Mouse (Mus musculus) hindbrain, embryonic 16.5 days (tissue): ENCODE data around the gene Fam189a1. TPM values are rescaled to one million over a fixed set of nuclear protein-coding genes. Genes with fewer than 3 reads are reported as not detected.

Experiments
- ATAC-seq: fragments of 200-750 bp; cut with Nextera tagmentation; 2 replicates; pipeline ENCODE4 v1.8.0; 2017; ENCODE audit warnings: moderate TSS enrichment, moderate library complexity
- H3K27ac ChIP-seq: fragments of 300-500 bp; sonication (generic); 2 replicates; pipeline ENCODE4 v1.5.1; 2014; ENCODE audit warnings: low read depth, mild to moderate bottlenecking, control low read depth, low read length, moderate library complexity
- H3K27me3 ChIP-seq: fragments of 300-500 bp; sonication (generic); replicated peaks from 2 replicates; pipeline ENCODE4 v1.6.1; 2014; ENCODE audit warnings: low read length; ENCODE audit not compliant: control insufficient read depth, insufficient read depth
- H3K36me3 ChIP-seq: fragments of 300-500 bp; sonication (generic); 2 replicates; pipeline ENCODE4 v1.6.1; 2014; ENCODE audit warnings: mild to moderate bottlenecking, low read length, moderate library complexity, mixed read lengths; ENCODE audit not compliant: control insufficient read depth, insufficient read depth
- H3K4me1 ChIP-seq: fragments of 300-500 bp; sonication (generic); 2 replicates; pipeline ENCODE4 v1.6.1; 2014; ENCODE audit warnings: low read depth, low read length; ENCODE audit not compliant: control insufficient read depth, insufficient read depth
- H3K4me2 ChIP-seq: fragments of 300-500 bp; sonication (generic); 2 replicates; pipeline ENCODE4 v1.6.1; 2014; ENCODE audit warnings: mild to moderate bottlenecking, low read length, control low read depth, moderate library complexity
- H3K4me3 ChIP-seq: fragments of 300-500 bp; sonication (generic); 2 replicates; pipeline ENCODE4 v1.5.1; 2014; ENCODE audit warnings: mild to moderate bottlenecking, low read length, control low read depth, moderate library complexity
- H3K9ac ChIP-seq: fragments of 300-500 bp; sonication (generic); 2 replicates; pipeline ENCODE4 v1.6.1; 2014; ENCODE audit warnings: low read depth, mild to moderate bottlenecking, control low read depth, low read length, moderate library complexity
- H3K9me3 ChIP-seq: fragments of 300-500 bp; sonication (generic); 2 replicates; pipeline ENCODE4 v1.6.1; 2014; ENCODE audit warnings: mild to moderate bottlenecking, low read length, moderate library complexity; ENCODE audit not compliant: control insufficient read depth
- WGBS: fragments of 180-500 bp; shearing (Covaris S2); extraction: QIAGEN DNeasy Blood & Tissue Kit; methylation state at CpG from one replicate; pipeline ENCODE4 v1.1.7; 2014; 5-methylcytosine and 5-hydroxymethylcytosine counted together
- polyA plus RNA-seq: library from polyadenylated mRNA; unstranded; fragments of >200 nt; fragmentation: Nextera tagmentation; extraction: Ambion mirVana; gene quantifications from 2 replicates; pipeline ENCODE4 v1.2.1, GENCODE M21; 2015

The Fam189a1 gene
- polyA plus RNA-seq, 1 experiment from 2014 or later, result 7.9 TPM

DNA sequence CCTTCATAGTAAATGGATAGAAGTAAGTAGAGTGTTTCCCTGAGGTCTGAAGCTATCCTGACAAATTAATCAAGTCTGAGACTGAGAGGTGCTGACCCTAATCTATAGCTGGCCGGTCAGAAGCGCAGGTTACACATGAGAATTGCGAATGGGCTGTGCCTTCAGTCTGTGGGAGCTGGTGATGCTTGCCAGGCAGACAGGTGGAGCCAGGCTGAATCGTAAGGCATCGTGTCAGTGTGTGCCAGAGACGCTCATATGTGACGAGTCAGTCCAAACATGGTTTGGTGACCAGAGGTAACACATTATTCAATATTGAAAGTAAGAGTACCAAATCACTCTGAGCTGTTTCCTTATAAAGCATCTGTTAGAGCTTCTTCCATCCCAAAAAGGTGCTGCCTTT, 115.3 kb downstream of the Fam189a1 start:
- H3K27me3 ChIP-seq, result no peaks in the 10 kb centered on the region
- H3K4me1 ChIP-seq, result peaks cover 7% of the 10 kb centered on the region
- no peak overlapping the region for H3K9ac ChIP-seq
- no peak for ATAC-seq
- no peak overlapping the region for H3K27ac ChIP-seq
- H3K4me2 ChIP-seq, result no peak overlapping the region
- no peak overlapping the region for H3K4me3 ChIP-seq
- H3K36me3 ChIP-seq, result no peaks in the 10 kb centered on the region
- no peaks in the 10 kb centered on the region for H3K9me3 ChIP-seq
- 91% methylated on average over 7 of the region's 7 CpGs for WGBS

DNA sequence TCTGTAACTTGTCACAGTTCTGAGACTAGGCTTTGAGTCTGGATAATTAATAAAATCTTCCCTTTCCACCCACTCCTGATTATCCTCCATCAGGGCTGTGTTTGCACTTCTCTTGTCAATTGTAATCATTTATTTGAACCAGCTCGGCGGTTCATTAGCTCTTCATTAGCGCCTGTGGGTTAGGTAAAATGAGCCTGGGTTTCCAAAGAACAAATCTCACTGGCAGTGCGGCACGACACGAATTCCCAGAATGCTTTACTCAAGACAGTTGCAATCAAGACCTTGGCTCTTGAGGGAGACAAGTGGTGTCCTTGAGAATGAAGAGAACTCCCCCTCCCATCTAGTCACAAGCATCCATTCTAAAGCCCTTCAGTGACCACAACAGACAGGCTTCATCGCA, 124.6 kb downstream of the Fam189a1 start:
- ATAC-seq, result 0 out of 2 replicates have a peak, but pooled peaks have one; percentile 22
- no peak overlapping the region for H3K4me2 ChIP-seq
- no peak overlapping the region for H3K27ac ChIP-seq
- no peaks in the 10 kb centered on the region; the same call in 1 of the 2 replicates for H3K4me1 ChIP-seq
- H3K27me3 ChIP-seq, result no peaks in the 10 kb centered on the region
- no peak overlapping the region for H3K4me3 ChIP-seq
- H3K9ac ChIP-seq, result no peak overlapping the region
- H3K9me3 ChIP-seq, result no peaks in the 10 kb centered on the region
- WGBS, result 73% methylated on average over 7 of the region's 7 CpGs
- H3K36me3 ChIP-seq, result no peaks in the 10 kb centered on the region

DNA sequence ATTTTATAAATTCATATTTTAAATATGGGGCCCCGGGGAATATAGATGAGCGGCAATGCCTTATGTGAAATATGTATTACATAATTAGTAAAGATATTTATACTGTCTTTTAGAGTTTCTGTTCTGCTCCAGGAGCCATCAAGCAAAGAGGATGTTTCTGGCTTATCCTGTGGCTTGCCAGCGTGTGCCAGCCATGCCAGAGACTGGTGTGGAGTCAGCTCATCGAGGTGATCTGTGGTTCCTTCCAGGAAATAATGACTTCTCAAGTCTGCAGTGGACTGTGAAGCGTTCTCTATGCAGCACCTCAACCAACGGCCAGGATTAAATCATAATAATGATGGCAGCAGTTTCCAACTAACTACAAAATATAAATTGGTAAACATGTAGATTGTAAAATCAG, 125.2 kb downstream of the Fam189a1 start:
- Histone ChIP-seq H3K4me3 (no peak overlapping the region), H3K9me3 (no peaks in the 10 kb centered on the region), H3K4me1 (no peaks in the 10 kb centered on the region; the same call in 1 of the 2 replicates), H3K4me2 (no peak overlapping the region), H3K9ac (no peak overlapping the region), H3K27me3 (no peaks in the 10 kb centered on the region), H3K36me3 (no peaks in the 10 kb centered on the region), H3K27ac (no peak overlapping the region)
- ATAC-seq, result no peak
- 75% methylated on average over 6 of the region's 6 CpGs for WGBS

DNA sequence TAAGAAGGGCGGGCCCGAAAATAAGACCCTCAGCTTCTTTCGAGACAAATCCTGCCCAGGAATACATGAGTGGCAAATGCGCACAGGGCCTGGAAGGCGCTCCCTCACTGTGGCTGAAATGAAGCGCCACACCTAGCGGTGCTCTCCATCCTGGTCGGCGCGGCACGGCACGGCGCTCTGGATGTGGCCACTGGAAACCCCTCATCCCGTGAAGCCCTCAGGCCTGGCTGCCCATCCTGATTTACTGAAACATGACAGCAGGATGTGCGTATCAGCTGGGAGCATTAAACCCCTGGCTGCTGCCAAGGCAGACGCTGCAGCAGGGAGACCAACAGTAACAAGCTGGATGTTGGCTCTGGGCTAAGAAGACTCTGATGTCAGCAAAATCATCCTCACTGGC, 126.4 kb downstream of the Fam189a1 start:
- WGBS, result 84% methylated on average over 16 of the region's 16 CpGs
- ATAC-seq, result peak; percentile 56

DNA sequence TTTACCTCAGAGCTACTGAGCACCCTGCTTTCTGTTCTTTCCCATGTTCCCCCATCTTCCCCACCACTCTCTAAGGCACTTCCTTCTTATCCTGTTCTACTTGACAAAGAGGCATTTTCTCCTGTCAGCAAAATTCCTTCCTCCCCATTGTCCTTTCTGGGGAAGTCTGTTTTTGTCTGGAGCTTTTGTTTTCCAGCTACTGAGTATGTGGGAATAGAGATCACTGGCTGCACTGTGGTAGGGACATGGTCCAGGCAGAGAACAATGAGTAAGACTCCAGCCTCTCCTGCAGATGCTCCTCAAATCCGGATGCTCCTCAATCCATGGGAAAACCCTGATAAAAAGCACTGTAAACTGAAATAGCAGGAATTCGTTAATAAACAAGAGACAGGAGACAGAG, 135.1 kb downstream of the Fam189a1 start:
- no peak for ATAC-seq
- no peak overlapping the region for H3K9ac ChIP-seq
- H3K4me3 ChIP-seq, result no peak overlapping the region
- H3K36me3 ChIP-seq, result no peaks in the 10 kb centered on the region
- no peaks in the 10 kb centered on the region for H3K27me3 ChIP-seq
- no peak overlapping the region for H3K4me2 ChIP-seq
- peaks cover 7% of the 10 kb centered on the region for H3K4me1 ChIP-seq
- H3K27ac ChIP-seq, result no peak overlapping the region
- WGBS, result 46% methylated on average over 2 of the region's 2 CpGs
- no peaks in the 10 kb centered on the region for H3K9me3 ChIP-seq

More for the DNA sequence above, 126.4 kb downstream of the Fam189a1 start:
- H3K27ac ChIP-seq, result no peak overlapping the region
- no peak overlapping the region for H3K4me3 ChIP-seq
- no peak overlapping the region; the same call in 1 of the 2 replicates for H3K9ac ChIP-seq
- no peaks in the 10 kb centered on the region; the same call in 1 of the 2 replicates for H3K4me1 ChIP-seq
- no peaks in the 10 kb centered on the region for H3K9me3 ChIP-seq
- H3K36me3 ChIP-seq, result no peaks in the 10 kb centered on the region
- H3K4me2 ChIP-seq, result no peak overlapping the region
- no peaks in the 10 kb centered on the region for H3K27me3 ChIP-seq

DNA sequence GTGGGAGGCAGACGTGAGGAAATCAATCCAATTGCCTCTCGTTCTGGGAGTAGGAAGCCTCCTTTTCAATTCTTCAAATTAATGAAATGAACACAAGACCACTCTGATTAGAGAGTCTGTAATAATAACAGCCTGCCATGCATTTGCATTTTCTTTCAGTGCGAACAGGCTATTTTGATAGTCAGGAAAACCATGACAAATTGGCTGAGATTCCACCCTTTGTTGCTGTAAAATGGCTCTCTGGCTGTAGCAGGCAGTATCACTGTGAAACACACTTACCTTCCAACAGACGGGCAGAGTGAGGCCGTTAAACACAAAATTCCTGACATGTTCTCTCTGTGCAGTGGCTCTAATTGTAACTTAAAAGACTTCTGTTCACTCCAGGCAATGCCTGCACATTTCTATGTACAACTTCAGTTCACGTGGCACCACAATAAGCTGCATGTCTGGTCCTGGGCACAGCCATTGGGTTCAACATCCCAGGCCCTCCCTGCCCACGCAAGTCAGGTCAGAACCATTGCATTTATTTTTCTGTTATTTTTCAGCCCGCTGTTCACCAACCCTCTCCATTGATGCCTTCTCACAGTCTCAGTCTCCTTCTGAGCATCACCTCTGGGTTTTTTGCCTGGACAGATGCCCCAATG, 138.2 kb downstream of the Fam189a1 start:
- Histone ChIP-seq H3K9ac (no peak overlapping the region), H3K4me3 (no peak overlapping the region), H3K27ac (no peak overlapping the region), H3K36me3 (no peaks in the 10 kb centered on the region), H3K27me3 (no peaks in the 10 kb centered on the region), H3K9me3 (no peaks in the 10 kb centered on the region), H3K4me2 (no peak overlapping the region), H3K4me1 (peaks cover 7% of the 10 kb centered on the region)
- ATAC-seq, result peak; percentile 48; the same call in 1 of the 2 replicates
- 27% methylated on average over 8 of the region's 8 CpGs for WGBS

DNA sequence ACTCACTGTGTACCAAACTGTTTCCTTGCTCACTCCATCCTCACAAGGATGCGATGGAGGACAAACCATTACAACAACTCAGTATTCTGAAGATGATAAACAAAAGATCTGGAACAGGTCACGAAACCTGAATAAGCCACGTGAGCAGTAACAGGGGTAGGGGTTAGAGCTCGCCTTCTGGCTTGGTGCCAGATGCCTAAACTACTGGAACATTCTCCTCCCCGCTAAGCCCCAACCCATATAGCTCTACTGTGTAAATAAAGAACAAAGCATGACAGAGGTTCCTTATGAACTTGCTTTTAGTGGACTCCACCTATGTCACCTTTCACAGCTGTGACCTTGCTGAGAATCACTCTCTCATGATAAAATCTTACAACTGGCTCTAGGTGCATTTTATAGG, 139.0 kb downstream of the Fam189a1 start:
- no peak overlapping the region for H3K9ac ChIP-seq
- H3K36me3 ChIP-seq, result no peaks in the 10 kb centered on the region
- no peak overlapping the region for H3K4me2 ChIP-seq
- H3K9me3 ChIP-seq, result no peaks in the 10 kb centered on the region
- H3K27me3 ChIP-seq, result no peaks in the 10 kb centered on the region
- peaks cover 7% of the 10 kb centered on the region for H3K4me1 ChIP-seq
- WGBS, result 56% methylated on average over 5 of the region's 5 CpGs
- H3K27ac ChIP-seq, result no peak overlapping the region
- no peak overlapping the region for H3K4me3 ChIP-seq
- ATAC-seq, result no peak

DNA sequence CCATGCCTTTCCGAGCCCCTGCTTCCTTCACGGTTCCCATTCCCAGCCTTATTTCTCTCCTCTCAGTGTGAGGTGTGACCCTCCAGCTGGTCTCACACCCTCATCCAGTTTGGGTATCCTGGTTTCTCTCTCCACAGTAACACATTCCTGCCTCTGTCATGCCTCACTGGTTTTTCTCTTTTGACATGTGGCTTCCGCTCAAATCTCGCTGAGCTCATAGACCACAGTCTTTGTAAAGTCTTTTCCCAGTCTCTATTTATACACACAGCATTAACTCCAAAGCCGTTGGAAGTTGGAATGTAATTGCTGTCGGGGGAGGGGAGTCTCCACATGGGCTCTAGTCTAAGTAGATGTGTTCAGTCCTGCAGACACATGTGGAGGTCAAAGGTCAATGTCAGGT, 145.2 kb downstream of the Fam189a1 start:
- 31% methylated on average over 6 of the region's 6 CpGs for WGBS
- ATAC-seq, result peak; percentile 53

DNA sequence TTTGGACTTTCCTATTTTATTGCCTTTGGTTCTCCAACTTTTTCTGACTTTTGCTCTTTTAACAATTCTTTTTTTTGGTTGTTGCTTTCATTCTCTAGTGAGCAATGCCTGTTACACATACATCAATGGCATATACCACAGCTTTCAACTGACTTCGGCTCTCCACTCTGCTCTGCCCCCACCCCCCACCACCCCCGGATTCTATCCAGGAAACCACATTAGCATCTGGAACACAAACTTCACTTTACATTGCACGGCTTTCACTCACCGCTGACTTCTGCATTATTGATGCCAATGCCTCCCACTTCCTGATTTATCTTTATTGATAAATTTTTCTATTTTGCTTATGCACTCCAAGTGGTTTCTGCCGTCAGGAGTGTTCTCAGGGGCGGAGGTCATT, 146.1 kb downstream of the Fam189a1 start:
- H3K27me3 ChIP-seq, result no peaks in the 10 kb centered on the region
- H3K36me3 ChIP-seq, result no peaks in the 10 kb centered on the region
- no peak overlapping the region for H3K9ac ChIP-seq
- H3K4me1 ChIP-seq, result no peaks in the 10 kb centered on the region
- no peak overlapping the region for H3K4me2 ChIP-seq
- H3K27ac ChIP-seq, result no peak overlapping the region
- WGBS, result 42% methylated on average over 6 of the region's 6 CpGs
- no peaks in the 10 kb centered on the region for H3K9me3 ChIP-seq
- H3K4me3 ChIP-seq, result no peak overlapping the region
- no peak for ATAC-seq

More for the DNA sequence above, 145.2 kb downstream of the Fam189a1 start:
- H3K9me3 ChIP-seq, result no peaks in the 10 kb centered on the region
- H3K9ac ChIP-seq, result no peak overlapping the region
- H3K4me2 ChIP-seq, result no peak overlapping the region
- no peaks in the 10 kb centered on the region for H3K4me1 ChIP-seq
- no peak overlapping the region for H3K4me3 ChIP-seq
- H3K27me3 ChIP-seq, result no peaks in the 10 kb centered on the region
- H3K36me3 ChIP-seq, result no peaks in the 10 kb centered on the region
- no peak overlapping the region for H3K27ac ChIP-seq
